Mouse (Mus musculus): ENCODE measurements around the gene Srpr.

GRCm38 (mm10) chr9:35289992-35290391, 90.0 kb downstream of the Srpr start:
- TF ChIP-seq POLR2A (IDR thresholded peaks at IDR 0.05; ENCODE audit: insufficient read depth, low read depth, low read length) (no peak), CTCF (IDR thresholded peaks at IDR 0.05) (no peak)

Data from heart, adult 2 months (tissue).